Mouse (Mus musculus) right cerebral cortex, postnatal 14 days (tissue): ENCODE data around the gene Zfp148.
"Not testable (repeated sequence)": the region's sequence is repeated elsewhere in the genome, so short reads cannot be mapped to it uniquely, and the experiment has no call there.

Source experiments
- DNase-seq: peaks from one replicate; pipeline ENCODE4 v3.0.0; 2022

Zfp148 gene

DNA sequence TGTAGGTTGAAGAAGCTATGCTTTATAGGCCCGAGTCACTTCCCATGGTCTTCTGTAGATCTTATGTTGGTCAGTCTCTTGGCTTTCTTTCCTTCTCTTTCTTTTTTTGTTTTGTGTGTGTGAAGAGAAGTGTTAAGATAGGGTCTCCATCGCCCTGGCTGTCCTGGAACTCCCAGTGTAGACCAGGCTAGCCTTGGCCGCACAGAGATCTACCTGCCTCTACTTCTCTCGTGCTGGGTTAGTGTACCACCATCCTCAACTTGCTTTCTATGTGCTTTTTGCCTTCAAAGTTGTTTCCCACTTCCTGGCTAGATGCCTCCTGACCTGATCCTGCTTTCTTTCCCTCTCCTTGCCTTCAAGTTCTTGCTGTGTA is 84.6 kb downstream of the Zfp148 start:
- no peak for DNase-seq

DNA sequence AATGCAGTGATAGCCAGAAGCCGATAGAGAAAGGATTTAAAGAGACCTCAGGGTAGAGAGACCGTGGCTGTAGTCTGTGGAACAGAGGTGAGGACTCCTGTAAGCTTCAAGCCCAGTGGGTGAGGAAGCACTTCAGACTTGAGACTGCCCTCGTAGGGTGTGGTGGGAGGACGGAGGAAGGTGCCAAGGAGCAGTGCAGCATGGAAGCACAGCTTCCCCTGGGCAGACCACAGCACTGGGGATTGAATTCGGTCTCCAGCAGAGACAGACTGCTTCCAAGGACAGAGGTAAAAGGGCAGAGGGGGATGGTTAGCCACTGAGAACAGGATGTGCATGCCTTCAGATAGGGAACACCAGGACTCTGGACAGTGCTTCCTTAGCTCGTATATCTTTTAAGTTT is 86.8 kb downstream of the Zfp148 start:
- no peak for DNase-seq

DNA sequence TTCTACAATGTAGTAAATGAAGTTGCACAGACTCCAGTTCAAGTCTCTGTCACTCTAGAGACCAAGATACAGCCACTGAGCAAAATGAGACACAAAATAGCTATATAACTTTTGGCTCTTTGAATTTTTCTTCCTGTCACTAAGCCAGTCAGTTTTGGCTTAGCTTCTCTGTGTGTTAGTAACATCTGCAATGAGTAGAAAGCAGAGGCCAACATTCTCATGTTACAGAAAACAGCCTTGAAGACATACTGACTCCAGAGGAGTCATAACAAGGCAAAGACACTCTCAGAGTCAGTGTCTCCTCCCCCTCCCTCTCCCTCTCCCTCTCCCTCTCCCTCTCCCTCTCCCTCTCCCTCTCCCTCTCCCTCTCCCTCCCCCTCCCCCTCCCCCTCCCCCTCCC is 89.3 kb downstream of the Zfp148 start:
- DNase-seq = no peak

DNA sequence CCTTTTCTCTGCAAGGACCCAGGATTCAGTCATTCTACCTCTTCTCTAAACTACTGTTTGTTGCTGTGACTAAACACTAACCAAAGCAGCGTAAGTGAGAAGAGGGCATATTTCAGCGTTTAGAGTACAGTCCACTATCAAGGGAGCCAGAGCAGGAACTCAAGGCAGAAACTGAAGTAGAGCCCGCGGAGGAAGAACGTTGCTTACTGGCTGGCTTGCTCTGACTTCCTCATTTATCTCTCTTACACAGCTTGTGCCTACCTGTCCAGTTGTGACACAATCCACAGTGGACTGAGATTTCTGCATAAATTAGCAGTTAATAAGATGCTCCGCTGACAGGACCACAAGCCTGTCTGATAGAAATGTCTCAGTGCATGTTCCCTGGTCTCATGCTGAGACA is 93.7 kb downstream of the Zfp148 start:
- no peak for DNase-seq

DNA sequence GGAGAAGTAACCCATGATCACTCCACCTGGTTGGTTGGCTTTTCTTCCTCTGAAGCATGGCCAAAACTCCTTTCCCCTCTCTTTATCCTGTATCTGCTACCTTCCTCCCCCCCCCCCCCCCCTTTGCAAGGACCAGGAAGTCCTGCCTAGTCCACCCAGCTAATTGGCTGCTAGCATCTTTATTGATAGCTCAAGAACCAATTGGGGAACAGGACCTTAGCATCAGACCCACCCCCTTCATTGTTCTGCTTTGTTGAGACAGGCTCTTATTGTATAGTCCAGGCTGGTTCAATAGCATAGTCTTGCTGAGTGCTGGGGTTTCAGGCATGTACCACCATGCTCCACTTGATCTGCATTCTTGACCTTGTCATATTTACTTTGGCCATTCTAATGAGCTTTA is 99.3 kb downstream of the Zfp148 start:
- DNase-seq = no peak

- DNase-seq = no peak
Observed at GRCm38 (mm10) chr16:33481148-33481547, 100.5 kb downstream of the Zfp148 start.

DNA sequence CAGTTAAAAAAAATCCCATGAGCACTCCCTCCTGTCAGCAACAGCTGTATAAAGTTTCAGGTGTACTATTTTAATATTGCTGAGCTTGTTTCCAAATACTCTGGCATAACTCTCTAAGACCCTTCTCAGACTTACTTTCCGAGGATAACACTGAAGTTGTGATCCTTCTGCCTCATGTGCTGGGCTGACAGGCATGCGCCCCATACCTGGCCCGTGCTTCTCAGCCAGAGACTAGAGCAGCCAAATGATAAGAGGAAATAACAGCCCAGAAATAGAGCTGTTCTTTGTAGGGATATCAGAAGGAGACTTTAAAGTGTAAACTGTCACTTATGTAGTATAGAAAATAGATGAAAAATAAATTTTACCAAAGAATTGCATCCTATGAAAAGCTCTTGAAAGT is 101.7 kb downstream of the Zfp148 start:
- no peak for DNase-seq

- no peak for DNase-seq
Observed at GRCm38 (mm10) chr16:33487709-33488108, 107.1 kb downstream of the Zfp148 start.

- DNase-seq = no peak
Observed at GRCm38 (mm10) chr16:33494374-33494773, 113.7 kb downstream of the Zfp148 start.

GRCm38 (mm10) chr16:33508082-33508481 is 127.4 kb downstream of the Zfp148 start:
- DNase-seq = no peak

DNA sequence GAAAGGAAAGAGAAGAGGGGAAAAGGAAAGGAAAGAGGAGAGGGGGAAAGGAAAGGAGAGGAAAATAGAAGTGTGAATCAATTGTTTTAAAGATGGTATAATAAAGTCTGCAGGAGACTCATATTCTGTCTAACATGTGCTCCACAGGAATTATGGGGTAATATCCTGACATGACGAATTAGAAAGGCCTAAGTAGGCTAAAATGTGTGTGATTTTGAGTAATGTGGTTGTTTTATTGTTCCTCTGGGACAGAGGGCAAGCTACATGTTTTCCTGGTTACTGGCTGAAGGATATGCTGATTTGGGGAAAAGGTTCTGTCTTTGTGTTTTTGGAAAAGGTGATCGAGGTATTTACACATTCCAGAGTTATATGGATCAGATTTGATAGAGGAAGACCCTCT is 128.6 kb downstream of the Zfp148 start:
- not testable (repeated sequence) for DNase-seq

DNA sequence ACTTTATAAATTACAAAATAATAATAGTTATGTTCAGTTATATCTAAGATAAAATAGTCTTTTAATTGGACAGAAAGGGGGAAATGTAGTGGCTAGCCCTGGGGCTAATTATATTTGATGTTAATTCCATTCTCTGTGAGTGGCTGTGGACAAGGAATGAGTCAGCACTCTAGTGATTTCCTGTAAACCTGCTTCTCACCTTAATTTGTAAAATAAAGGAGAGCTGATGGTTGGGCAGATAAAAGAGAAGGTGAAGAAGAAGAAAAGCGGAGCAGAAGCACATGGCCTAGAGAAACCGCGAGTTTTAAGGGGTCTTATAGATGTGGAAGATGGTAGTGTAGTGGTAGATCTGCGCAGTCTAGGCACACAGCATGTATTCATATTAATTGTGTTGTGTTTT is 130.2 kb downstream of the Zfp148 start:
- DNase-seq = not testable (repeated sequence)

DNA sequence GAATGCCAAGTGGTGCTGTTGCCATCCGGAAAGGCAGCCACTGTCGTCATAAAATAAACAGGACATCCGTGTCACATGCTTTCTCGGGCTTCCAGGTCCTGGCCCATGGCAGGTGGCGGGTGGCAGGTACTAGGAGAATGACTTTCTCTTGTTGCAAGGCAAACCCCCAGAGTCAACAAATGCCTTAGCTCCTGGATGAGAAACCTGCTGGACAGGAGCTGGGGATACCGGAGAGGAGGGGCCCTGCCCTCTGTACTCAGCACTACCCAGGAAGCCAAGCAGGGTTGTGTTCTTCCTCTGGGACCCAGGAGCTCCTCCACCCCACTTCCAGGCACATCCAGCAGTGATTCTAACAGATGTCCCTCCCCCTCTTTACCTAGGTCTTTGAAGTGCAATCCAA is 131.9 kb downstream of the Zfp148 start:
- DNase-seq = no peak

GRCm38 (mm10) chr16:33516807-33517565 is 136.3 kb downstream of the Zfp148 start, which contains the start of gene Slc12a8:
Gene Slc12a8, plus strand, starts transcription at chr16:33517328.
- peak; percentile 32 for DNase-seq

- no peak for DNase-seq
Observed at GRCm38 (mm10) chr16:33517627-33518026, 137.0 kb downstream of the Zfp148 start.

DNA sequence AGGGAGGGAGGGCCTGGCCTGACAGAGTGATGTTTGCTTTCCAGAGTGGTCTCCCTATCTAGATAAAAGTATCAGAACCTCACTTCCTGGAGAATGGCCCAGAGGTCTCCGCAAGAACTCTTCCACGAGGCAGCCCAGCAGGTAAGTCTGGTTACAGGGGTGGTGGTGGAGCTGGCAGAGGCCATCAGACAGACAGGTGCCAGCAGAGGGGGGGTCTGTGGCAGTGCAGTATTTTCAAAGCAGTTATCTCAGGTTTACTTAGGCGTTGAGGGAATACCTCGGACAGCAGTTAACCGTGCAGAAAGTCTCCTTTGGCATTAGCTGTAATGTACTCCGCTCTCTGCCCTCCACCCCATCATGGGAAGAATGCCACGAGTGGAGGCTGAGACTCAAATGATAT is 137.6 kb downstream of the Zfp148 start:
- DNase-seq = no peak

- DNase-seq = no peak
Observed at GRCm38 (mm10) chr16:33519916-33520568, 139.4 kb downstream of the Zfp148 start.

- no peak for DNase-seq
Observed at GRCm38 (mm10) chr16:33522516-33522915, 141.9 kb downstream of the Zfp148 start.

GRCm38 (mm10) chr16:33523571-33523970 is 142.9 kb downstream of the Zfp148 start:
- no peak for DNase-seq

- no peak for DNase-seq
Observed at GRCm38 (mm10) chr16:33529502-33530454, 149.1 kb downstream of the Zfp148 start.

DNA sequence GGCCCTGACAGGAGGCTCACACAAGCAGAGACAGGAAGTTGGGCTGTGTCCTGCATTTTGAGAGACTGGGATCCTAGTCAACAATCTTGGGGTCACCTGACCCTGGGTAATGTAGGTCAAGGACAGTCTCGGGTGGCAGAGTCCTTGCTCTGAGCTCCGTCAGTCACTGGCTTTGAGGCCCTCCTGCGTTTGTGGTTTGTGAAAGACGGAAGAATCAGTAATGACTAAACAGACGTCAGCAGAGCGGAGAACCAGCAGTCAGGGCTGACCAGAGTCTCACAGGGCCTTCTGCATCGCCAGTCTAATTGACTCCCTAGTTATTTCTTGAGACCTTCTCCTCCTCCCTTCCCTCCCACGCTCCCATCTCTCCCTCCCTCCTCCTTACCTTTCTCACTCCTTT is 150.5 kb downstream of the Zfp148 start:
- DNase-seq = no peak

- DNase-seq = no peak
Observed at GRCm38 (mm10) chr16:33536456-33536855, 155.8 kb downstream of the Zfp148 start.

GRCm38 (mm10) chr16:33537499-33538225 is 157.0 kb downstream of the Zfp148 start:
- DNase-seq = no peak
